Mouse (Mus musculus): Measurements from ENCODE around the gene Ncoa3. TPM values are rescaled to one million over a fixed set of nuclear protein-coding genes. Genes with fewer than 3 reads are reported as not detected.

Ncoa3 gene
- total RNA-seq, 2 experiments from 2014 or later, result 17.4 to 20.8 TPM

GRCm38 (mm10) chr2:166069164-166069563 is 76.7 kb downstream of the Ncoa3 start:
- ATAC-seq (replicated peaks; ENCODE audit: poor library complexity, severe bottlenecking), result no peak

DNA sequence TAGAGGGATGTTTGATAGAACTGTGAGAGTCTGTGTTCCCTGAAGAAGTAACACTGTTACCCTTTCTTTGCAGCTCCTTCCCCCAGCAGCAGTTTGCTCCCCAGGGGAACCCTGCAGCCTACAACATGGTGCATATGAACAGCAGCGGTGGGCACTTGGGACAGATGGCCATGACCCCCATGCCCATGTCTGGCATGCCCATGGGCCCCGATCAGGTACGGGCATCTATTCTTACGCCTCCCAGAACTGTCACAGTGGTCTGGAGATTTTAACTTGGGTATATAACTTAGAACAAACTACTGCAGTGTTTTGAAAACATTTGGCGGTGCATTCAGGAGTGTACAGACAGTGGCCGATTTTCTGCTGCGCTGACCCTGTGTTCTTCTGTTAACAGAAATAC is 77.3 kb downstream of the Ncoa3 start:
- ATAC-seq (replicated peaks; ENCODE audit: poor library complexity, severe bottlenecking), result no peak

DNA sequence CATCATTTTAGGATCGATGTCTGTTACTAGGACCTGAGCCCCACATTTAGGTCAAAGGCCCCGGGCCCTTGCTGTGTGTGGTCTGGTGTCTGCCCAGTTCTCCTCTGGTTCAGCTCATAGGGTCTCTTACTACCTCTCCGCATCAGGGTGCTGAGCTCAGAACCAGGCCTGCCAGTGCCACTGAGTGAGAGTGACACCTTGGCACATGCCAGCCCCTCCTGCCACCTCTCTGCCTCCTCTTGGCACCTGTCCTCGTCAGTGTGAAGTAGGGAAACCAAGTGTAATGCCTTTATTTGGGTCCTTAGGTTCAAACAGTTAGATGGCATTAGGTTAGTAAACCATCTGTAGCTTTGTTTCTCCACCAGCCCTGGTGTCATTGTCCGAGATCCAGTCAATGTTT is 79.0 kb downstream of the Ncoa3 start:
- ATAC-seq (replicated peaks; ENCODE audit: poor library complexity, severe bottlenecking), result no peak

DNA sequence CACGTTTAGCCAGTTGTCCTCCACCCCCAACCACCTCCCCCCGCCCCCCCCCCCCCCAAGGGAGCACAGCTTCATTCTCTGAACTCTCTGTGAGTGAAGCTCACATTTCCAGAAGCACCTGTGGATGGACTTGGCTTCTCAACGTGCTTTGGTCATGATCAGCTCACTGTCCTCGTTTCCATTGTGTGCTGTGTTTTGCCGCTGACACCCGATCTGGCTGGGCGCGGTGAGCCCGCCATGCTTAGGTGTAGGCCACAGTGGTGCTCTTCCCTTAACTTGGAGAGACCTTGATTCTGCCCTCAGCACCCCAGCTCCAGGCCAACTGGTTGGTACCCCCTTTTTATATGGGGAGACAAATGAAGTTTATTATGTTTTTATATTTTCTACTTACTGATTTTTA is 79.5 kb downstream of the Ncoa3 start:
- no peak for ATAC-seq (replicated peaks; ENCODE audit: poor library complexity, severe bottlenecking)

GRCm38 (mm10) chr2:166073082-166073481 is 80.6 kb downstream of the Ncoa3 start:
- ATAC-seq (replicated peaks; ENCODE audit: poor library complexity, severe bottlenecking), result no peak

GRCm38 (mm10) chr2:166074322-166074721 is 81.9 kb downstream of the Ncoa3 start:
- no peak for ATAC-seq (replicated peaks; ENCODE audit: poor library complexity, severe bottlenecking)

- ATAC-seq (replicated peaks; ENCODE audit: poor library complexity, severe bottlenecking), result no peak
These were observed 84.9 kb downstream of the Ncoa3 start for GRCm38 (mm10) chr2:166077371-166077770.

- ATAC-seq (replicated peaks; ENCODE audit: poor library complexity, severe bottlenecking), result 0 out of 2 replicates have a peak, but pooled peaks have one; percentile 11
These were observed 86.8 kb downstream of the Ncoa3 start for GRCm38 (mm10) chr2:166079231-166079630.

- peak; percentile 12; the same call in 1 of the 2 replicates for ATAC-seq (replicated peaks; ENCODE audit: poor library complexity, severe bottlenecking)
These were observed 87.8 kb downstream of the Ncoa3 start for GRCm38 (mm10) chr2:166079961-166080885.

DNA sequence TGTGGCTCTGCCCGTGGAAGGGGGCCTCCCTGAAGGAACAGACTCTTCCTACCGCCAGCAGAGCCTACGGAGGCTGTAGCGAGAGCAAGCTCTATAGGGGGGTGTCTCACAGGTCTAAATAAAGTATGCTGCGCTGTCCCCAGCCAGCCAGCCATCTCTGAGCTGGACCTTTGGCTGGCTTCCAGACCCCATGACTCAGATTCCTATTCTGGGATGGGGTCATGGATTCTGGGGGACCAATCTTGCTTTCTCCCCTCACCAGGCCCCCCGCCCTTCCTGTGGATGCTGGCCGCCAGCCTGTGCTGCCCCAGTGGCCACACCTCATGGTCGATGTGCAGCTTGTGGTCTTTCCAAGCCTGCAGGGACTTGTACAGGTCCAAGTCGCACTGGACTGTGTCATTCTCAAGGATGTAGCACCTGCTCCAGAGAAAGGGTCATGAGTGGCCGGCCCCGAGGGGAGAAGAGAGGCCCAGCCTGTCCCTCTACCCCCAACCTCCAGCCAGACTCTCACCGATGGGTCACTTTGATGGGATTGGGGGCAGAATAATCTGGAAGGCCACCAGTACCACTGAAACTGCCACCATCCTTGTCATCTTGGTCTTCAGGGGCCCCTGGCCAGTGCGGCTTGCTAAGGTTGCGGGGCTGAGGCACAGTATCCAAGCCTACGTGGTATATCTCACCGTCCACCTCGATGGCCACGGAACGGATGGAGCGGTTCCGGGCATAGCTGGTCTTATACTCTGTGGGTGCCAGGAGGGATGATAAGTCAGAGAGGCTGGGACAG is 88.7 kb downstream of the Ncoa3 start:
- ATAC-seq (replicated peaks; ENCODE audit: poor library complexity, severe bottlenecking), result no peak

GRCm38 (mm10) chr2:166082193-166082592 is 89.8 kb downstream of the Ncoa3 start:
- ATAC-seq (replicated peaks; ENCODE audit: poor library complexity, severe bottlenecking), result 0 out of 2 replicates have a peak, but pooled peaks have one; percentile 15

GRCm38 (mm10) chr2:166082661-166083060 is 90.2 kb downstream of the Ncoa3 start:
- ATAC-seq (replicated peaks; ENCODE audit: poor library complexity, severe bottlenecking), result no peak

DNA sequence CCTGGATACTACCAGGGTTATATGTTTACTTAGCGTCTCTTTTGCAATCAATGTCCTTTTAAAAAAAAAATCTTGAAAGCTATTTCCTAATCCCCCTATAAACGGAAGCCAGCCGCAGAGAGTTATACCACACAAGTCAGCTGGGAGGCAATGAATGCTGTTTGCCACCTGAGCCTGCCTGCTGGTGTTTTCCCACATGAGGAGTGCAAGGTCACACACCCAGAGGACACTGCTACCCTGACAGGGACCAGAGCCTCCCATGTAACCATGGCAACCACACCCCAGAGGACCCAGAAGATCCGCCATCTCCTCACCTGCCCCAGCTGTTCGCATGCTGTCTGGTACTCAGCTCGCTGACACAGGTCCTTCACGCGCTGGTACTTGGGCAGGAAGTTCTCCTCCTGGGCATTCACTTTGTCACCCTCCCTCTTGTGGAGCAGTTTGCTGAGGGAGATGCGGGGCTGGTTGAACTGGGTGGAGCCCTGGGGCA is 91.2 kb downstream of the Ncoa3 start:
- ATAC-seq (replicated peaks; ENCODE audit: poor library complexity, severe bottlenecking), result peak; percentile 71

GRCm38 (mm10) chr2:166084111-166084510 is 91.7 kb downstream of the Ncoa3 start:
- ATAC-seq (replicated peaks; ENCODE audit: poor library complexity, severe bottlenecking), result no peak

GRCm38 (mm10) chr2:166084964-166085363 is 92.5 kb downstream of the Ncoa3 start:
- 0 out of 2 replicates have a peak, but pooled peaks have one; percentile 15 for ATAC-seq (replicated peaks; ENCODE audit: poor library complexity, severe bottlenecking)

- no peak for ATAC-seq (replicated peaks; ENCODE audit: poor library complexity, severe bottlenecking)
These were observed 93.3 kb downstream of the Ncoa3 start for GRCm38 (mm10) chr2:166085780-166086179.

GRCm38 (mm10) chr2:166086457-166087233 is 94.2 kb downstream of the Ncoa3 start:
- no peak for ATAC-seq (replicated peaks; ENCODE audit: poor library complexity, severe bottlenecking)

DNA sequence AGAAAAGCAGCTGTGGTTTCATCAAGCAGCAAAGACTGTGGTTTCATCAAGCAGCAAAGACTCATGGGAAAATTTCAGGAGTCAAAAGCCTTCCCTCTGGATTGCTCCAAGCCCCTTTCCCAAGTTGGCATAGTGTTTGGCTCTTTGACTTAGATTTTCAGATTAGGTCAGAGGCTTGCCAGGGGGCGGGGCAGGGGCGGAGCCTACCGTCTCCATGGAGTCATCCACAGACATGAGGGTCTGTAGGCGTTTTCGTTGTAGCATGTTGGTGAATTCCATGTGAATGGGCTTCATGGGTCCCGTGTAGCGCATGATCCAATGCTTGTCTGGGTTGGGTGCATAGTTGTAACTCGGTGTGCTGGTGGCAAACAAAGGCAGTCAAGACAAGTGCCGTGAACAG is 96.6 kb downstream of the Ncoa3 start:
- no peak for ATAC-seq (replicated peaks; ENCODE audit: poor library complexity, severe bottlenecking)

DNA sequence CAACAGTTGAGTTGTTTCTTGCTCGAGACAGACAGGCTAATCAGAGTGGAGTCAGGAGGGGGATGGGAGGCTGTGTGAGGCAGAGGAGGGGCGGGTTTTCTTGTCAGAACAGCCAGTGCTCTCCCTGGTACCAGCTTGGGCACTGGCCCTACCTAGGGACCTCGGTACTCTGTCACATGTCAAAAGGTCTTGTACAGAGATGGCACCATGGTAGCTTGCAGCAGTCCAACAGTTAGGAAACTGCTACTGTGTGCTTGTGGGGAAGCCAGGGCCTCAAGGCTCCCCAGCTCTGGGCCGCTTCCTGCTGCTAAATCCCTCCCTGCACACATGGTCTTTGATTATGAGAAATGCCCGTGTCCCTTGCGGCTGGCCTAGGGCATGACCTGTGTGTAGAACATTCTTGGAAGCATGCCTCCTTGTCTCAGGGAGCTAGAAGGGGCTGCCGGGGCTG is 97.7 kb downstream of the Ncoa3 start:
- peak; percentile 44 for ATAC-seq (replicated peaks; ENCODE audit: poor library complexity, severe bottlenecking)

- no peak for ATAC-seq (replicated peaks; ENCODE audit: poor library complexity, severe bottlenecking)
These were observed 99.2 kb downstream of the Ncoa3 start for GRCm38 (mm10) chr2:166091599-166091998.
